Mouse (Mus musculus) hindbrain, embryonic 10.5 days (tissue): ENCODE measurements at regions not wholly inside any gene's neighbourhood (a gene's known extent, or its start where the extent isn't known, plus 50 kb on each side); places are given as distances from the start of the nearest gene placed in this dataset.

Experiments
- DNase-seq: peaks from one replicate; pipeline ENCODE4 v3.0.0-alpha.2; 2017; ENCODE audit warnings: low spot score
- H3K27ac ChIP-seq: fragments of 300-500 bp; sonication (generic); 2 replicates; pipeline ENCODE4 v1.5.1; 2016; ENCODE audit warnings: mild to moderate bottlenecking, moderate library complexity
- H3K27me3 ChIP-seq: fragments of 300-500 bp; sonication (generic); 2 replicates; pipeline ENCODE4 v1.6.1; 2016; ENCODE audit warnings: mild to moderate bottlenecking; ENCODE audit not compliant: poor library complexity, insufficient read depth, severe bottlenecking
- H3K36me3 ChIP-seq: fragments of 300-500 bp; sonication (generic); 2 replicates; pipeline ENCODE4 v1.6.1; 2016; ENCODE audit warnings: mild to moderate bottlenecking, moderate library complexity
- H3K4me1 ChIP-seq: fragments of 300-500 bp; sonication (generic); replicated peaks from 2 replicates; pipeline ENCODE4 v1.6.1; 2016; ENCODE audit warnings: mild to moderate bottlenecking
- H3K4me3 ChIP-seq: fragments of 300-500 bp; sonication (generic); 2 replicates; pipeline ENCODE4 v1.5.1; 2016; ENCODE audit warnings: mild to moderate bottlenecking, moderate library complexity
- H3K9me3 ChIP-seq: fragments of 300-500 bp; sonication (generic); 2 replicates; pipeline ENCODE4 v1.6.1; 2016; ENCODE audit warnings: mild to moderate bottlenecking, moderate library complexity
- WGBS: fragments of 180-500 bp; shearing (Covaris S2); methylation state at CpG from one replicate; pipeline ENCODE4 v1.1.7; 2016; 5-methylcytosine and 5-hydroxymethylcytosine counted together

GRCm38 (mm10) chr10:9569277-9569676 is 105.7 kb downstream of the Samd5 start:
- H3K36me3 ChIP-seq: no peaks in the 10 kb centered on the region
- no peak overlapping the region for H3K27ac ChIP-seq
- DNase-seq: no peak
- peaks cover 4% of the 10 kb centered on the region; the same call in 1 of the 2 replicates for H3K9me3 ChIP-seq
- no peak overlapping the region for H3K4me3 ChIP-seq
- no peaks in the 10 kb centered on the region for H3K4me1 ChIP-seq
- WGBS: 77% methylated on average over 4 of the region's 4 CpGs
- H3K27me3 ChIP-seq: no peaks in the 10 kb centered on the region

GRCm38 (mm10) chr10:9557517-9558065 is 117.4 kb downstream of the Samd5 start:
- 51% methylated on average over 4 of the region's 4 CpGs for WGBS
- Histone ChIP-seq H3K4me3 (no peak overlapping the region), H3K36me3 (no peaks in the 10 kb centered on the region), H3K27me3 (no peaks in the 10 kb centered on the region), H3K27ac (0 out of 2 replicates have a peak overlapping the region, but pooled peaks have one; percentile 35), H3K4me1 (peaks cover 13% of the 10 kb centered on the region), H3K9me3 (no peaks in the 10 kb centered on the region)
- DNase-seq: no peak

GRCm38 (mm10) chr10:9557092-9557491 is 117.9 kb downstream of the Samd5 start:
- H3K27me3 ChIP-seq: no peaks in the 10 kb centered on the region
- DNase-seq: no peak
- H3K27ac ChIP-seq: no peak overlapping the region
- no peaks in the 10 kb centered on the region for H3K9me3 ChIP-seq
- WGBS: 76% methylated on average over 1 of the region's 1 CpGs
- no peaks in the 10 kb centered on the region for H3K36me3 ChIP-seq
- H3K4me1 ChIP-seq: peaks cover 13% of the 10 kb centered on the region
- no peak overlapping the region for H3K4me3 ChIP-seq

- Histone ChIP-seq H3K36me3 (no peaks in the 10 kb centered on the region), H3K27ac (no peak overlapping the region), H3K27me3 (no peaks in the 10 kb centered on the region), H3K9me3 (no peaks in the 10 kb centered on the region), H3K4me3 (no peak overlapping the region), H3K4me1 (peaks cover 13% of the 10 kb centered on the region)
- no peak for DNase-seq
- WGBS: 15% methylated on average over 3 of the region's 3 CpGs
Measured at GRCm38 (mm10) chr10:9553946-9554345, 121.1 kb downstream of the Samd5 start.

GRCm38 (mm10) chr10:9549913-9550709 is 124.9 kb downstream of the Samd5 start:
- DNase-seq: no peak
- 74% methylated on average over 10 of the region's 10 CpGs for WGBS

GRCm38 (mm10) chr10:9545807-9546206 is 129.2 kb downstream of the Samd5 start:
- H3K36me3 ChIP-seq: no peaks in the 10 kb centered on the region
- 70% methylated on average over 6 of the region's 6 CpGs for WGBS
- no peak overlapping the region for H3K4me3 ChIP-seq
- no peaks in the 10 kb centered on the region for H3K9me3 ChIP-seq
- no peaks in the 10 kb centered on the region for H3K27me3 ChIP-seq
- DNase-seq: no peak
- no peak overlapping the region for H3K27ac ChIP-seq
- H3K4me1 ChIP-seq: peaks cover 22% of the 10 kb centered on the region

More at GRCm38 (mm10) chr10:9549913-9550709, 124.9 kb downstream of the Samd5 start:
- H3K9me3 ChIP-seq: no peaks in the 10 kb centered on the region
- peaks cover 13% of the 10 kb centered on the region for H3K4me1 ChIP-seq
- H3K27ac ChIP-seq: no peak overlapping the region
- no peak overlapping the region for H3K4me3 ChIP-seq
- H3K27me3 ChIP-seq: no peaks in the 10 kb centered on the region
- no peaks in the 10 kb centered on the region for H3K36me3 ChIP-seq

GRCm38 (mm10) chr10:9544041-9544786 is 130.8 kb downstream of the Samd5 start:
- DNase-seq: no peak
- H3K4me1 ChIP-seq: peaks cover 22% of the 10 kb centered on the region
- H3K4me3 ChIP-seq: no peak overlapping the region
- H3K27ac ChIP-seq: peak overlapping the region; percentile 9; the same call in 1 of the 2 replicates
- H3K36me3 ChIP-seq: no peaks in the 10 kb centered on the region
- WGBS: 37% methylated on average over 4 of the region's 4 CpGs
- H3K9me3 ChIP-seq: no peaks in the 10 kb centered on the region
- H3K27me3 ChIP-seq: no peaks in the 10 kb centered on the region

- Histone ChIP-seq H3K27me3 (no peaks in the 10 kb centered on the region), H3K4me1 (peaks cover 22% of the 10 kb centered on the region), H3K36me3 (no peaks in the 10 kb centered on the region), H3K4me3 (no peak overlapping the region), H3K9me3 (no peaks in the 10 kb centered on the region), H3K27ac (no peak overlapping the region)
- WGBS: 95% methylated on average over 1 of the region's 1 CpGs
- no peak for DNase-seq
Measured at GRCm38 (mm10) chr10:9541579-9541978, 133.4 kb downstream of the Samd5 start.

GRCm38 (mm10) chr10:9537686-9538085 is 137.3 kb downstream of the Samd5 start:
- DNase-seq: no peak
- H3K4me1 ChIP-seq: peaks cover 21% of the 10 kb centered on the region

GRCm38 (mm10) chr10:9534552-9534951 is 140.5 kb downstream of the Samd5 start:
- 68% methylated on average over 8 of the region's 8 CpGs for WGBS
- no peaks in the 10 kb centered on the region for H3K27me3 ChIP-seq
- peaks cover 23% of the 10 kb centered on the region for H3K4me1 ChIP-seq
- H3K27ac ChIP-seq: no peak overlapping the region
- no peaks in the 10 kb centered on the region for H3K9me3 ChIP-seq
- no peak overlapping the region for H3K4me3 ChIP-seq
- no peak for DNase-seq
- no peaks in the 10 kb centered on the region for H3K36me3 ChIP-seq

More at GRCm38 (mm10) chr10:9537686-9538085, 137.3 kb downstream of the Samd5 start:
- H3K27ac ChIP-seq: no peak overlapping the region
- no peak overlapping the region for H3K4me3 ChIP-seq
- no peaks in the 10 kb centered on the region for H3K27me3 ChIP-seq
- no peaks in the 10 kb centered on the region for H3K36me3 ChIP-seq
- 85% methylated on average over 3 of the region's 3 CpGs for WGBS
- no peaks in the 10 kb centered on the region for H3K9me3 ChIP-seq

- DNase-seq: no peak
- Histone ChIP-seq H3K36me3 (no peaks in the 10 kb centered on the region), H3K27ac (no peak overlapping the region), H3K4me3 (no peak overlapping the region), H3K27me3 (no peaks in the 10 kb centered on the region), H3K4me1 (peaks cover 26% of the 10 kb centered on the region), H3K9me3 (no peaks in the 10 kb centered on the region)
- WGBS: 15% methylated on average over 2 of the region's 2 CpGs
Measured at GRCm38 (mm10) chr10:9533283-9533682, 141.7 kb downstream of the Samd5 start.

GRCm38 (mm10) chr10:9531931-9532330 is 143.1 kb downstream of the Samd5 start:
- H3K27ac ChIP-seq: no peak overlapping the region
- WGBS: 42% methylated on average over 5 of the region's 5 CpGs
- H3K4me1 ChIP-seq: peaks cover 26% of the 10 kb centered on the region
- H3K4me3 ChIP-seq: no peak overlapping the region
- H3K9me3 ChIP-seq: no peaks in the 10 kb centered on the region
- DNase-seq: no peak
- H3K36me3 ChIP-seq: no peaks in the 10 kb centered on the region
- H3K27me3 ChIP-seq: no peaks in the 10 kb centered on the region

- no peaks in the 10 kb centered on the region for H3K9me3 ChIP-seq
- H3K36me3 ChIP-seq: no peaks in the 10 kb centered on the region
- H3K27ac ChIP-seq: no peak overlapping the region
- no peak overlapping the region for H3K4me3 ChIP-seq
- 74% methylated on average over 7 of the region's 7 CpGs for WGBS
- no peaks in the 10 kb centered on the region for H3K27me3 ChIP-seq
- peaks cover 19% of the 10 kb centered on the region for H3K4me1 ChIP-seq
- DNase-seq: no peak
Measured at GRCm38 (mm10) chr10:9529408-9529807, 145.6 kb downstream of the Samd5 start.
